Mouse (Mus musculus): ENCODE results near the gene Ppef1.
"Not testable (repeated sequence)": the region's sequence is repeated elsewhere in the genome, so short reads cannot be mapped to it uniquely, and the experiment has no call there.

Gene Ppef1

GRCm38 (mm10) chrX:160735650-160736049, at the start of gene Ppef1:
Gene Ppef1 (minus strand): TSS chrX:160735765.
- in situ Hi-C loops (cut with MboI; ENCODE audit: low pct_unique_long_range_greater_than_20kb in 1 of 2, low sequenced_read_pairs in 2 of 2, unreplicated experiment in 1 of 2), result no loop called here

DNA sequence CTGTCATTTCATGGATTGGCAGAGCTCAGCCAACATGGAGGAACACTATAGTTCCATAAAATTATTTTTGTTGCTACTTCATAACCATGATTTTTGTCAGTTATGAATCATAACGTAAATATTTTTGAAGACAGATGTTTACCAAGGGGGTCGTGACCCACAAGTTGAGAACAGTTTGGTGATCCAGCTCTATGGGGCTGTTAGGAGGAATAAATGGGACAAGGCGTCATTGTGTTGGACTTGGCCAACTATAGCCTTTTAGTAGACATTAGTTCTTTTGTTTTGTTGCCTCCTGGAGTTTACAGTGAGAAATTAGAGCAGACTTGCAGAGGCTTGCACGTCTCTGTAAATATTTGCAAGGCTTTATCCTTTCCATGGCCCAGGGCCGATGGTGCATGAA, 46.7 kb upstream of the Ppef1 start:
- in situ Hi-C loops (cut with MboI; ENCODE audit: low pct_unique_long_range_greater_than_20kb in 1 of 2, low sequenced_read_pairs in 2 of 2, unreplicated experiment in 1 of 2), result no loop called here

DNA sequence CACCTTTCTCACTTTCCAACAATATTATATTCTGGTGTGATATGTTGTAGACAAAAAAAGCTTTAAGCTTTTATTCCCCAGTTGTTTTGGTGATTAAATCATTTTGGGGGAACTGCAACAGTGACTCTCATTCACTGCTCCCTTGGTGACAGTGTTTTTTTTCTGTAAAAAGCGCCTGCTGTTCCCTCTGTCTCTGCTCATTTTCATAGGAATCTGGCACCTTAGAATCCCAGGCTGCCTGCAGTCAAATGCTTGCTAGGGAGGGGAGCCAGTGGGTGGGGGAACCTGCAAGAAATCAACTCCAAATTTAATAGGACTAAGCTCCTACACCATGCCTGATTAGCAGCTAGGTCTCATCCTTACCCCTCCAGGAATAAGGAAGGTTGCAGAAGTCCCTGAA, 37.5 kb upstream of the Ppef1 start:
- in situ Hi-C loops (cut with MboI; ENCODE audit: low pct_unique_long_range_greater_than_20kb in 1 of 2, low sequenced_read_pairs in 2 of 2, unreplicated experiment in 1 of 2), result no loop called here

GRCm38 (mm10) chrX:160769622-160770021, 34.1 kb upstream of the Ppef1 start:
- in situ Hi-C loops (cut with MboI; ENCODE audit: low pct_unique_long_range_greater_than_20kb in 1 of 2, low sequenced_read_pairs in 2 of 2, unreplicated experiment in 1 of 2), result not testable (repeated sequence)

- in situ Hi-C loops (cut with MboI; ENCODE audit: low pct_unique_long_range_greater_than_20kb in 1 of 2, low sequenced_read_pairs in 2 of 2, unreplicated experiment in 1 of 2), result no loop called here
These were observed 32.1 kb upstream of the Ppef1 start, which contains the start of gene Rs1 for GRCm38 (mm10) chrX:160767713-160768112. Gene Rs1 (plus strand): TSS chrX:160768013.

- in situ Hi-C loops (cut with MboI; ENCODE audit: low pct_unique_long_range_greater_than_20kb in 1 of 2, low sequenced_read_pairs in 2 of 2, unreplicated experiment in 1 of 2), result no loop called here
These were observed 30.7 kb upstream of the Ppef1 start for GRCm38 (mm10) chrX:160766233-160766616.

GRCm38 (mm10) chrX:160765389-160766232, 30.0 kb upstream of the Ppef1 start:
- in situ Hi-C loops (cut with MboI; ENCODE audit: low pct_unique_long_range_greater_than_20kb in 1 of 2, low sequenced_read_pairs in 2 of 2, unreplicated experiment in 1 of 2), result no loop called here

- in situ Hi-C loops (cut with MboI; ENCODE audit: low pct_unique_long_range_greater_than_20kb in 1 of 2, low sequenced_read_pairs in 2 of 2, unreplicated experiment in 1 of 2), result no loop called here
These were observed 15.2 kb upstream of the Ppef1 start for GRCm38 (mm10) chrX:160750808-160751207.

DNA sequence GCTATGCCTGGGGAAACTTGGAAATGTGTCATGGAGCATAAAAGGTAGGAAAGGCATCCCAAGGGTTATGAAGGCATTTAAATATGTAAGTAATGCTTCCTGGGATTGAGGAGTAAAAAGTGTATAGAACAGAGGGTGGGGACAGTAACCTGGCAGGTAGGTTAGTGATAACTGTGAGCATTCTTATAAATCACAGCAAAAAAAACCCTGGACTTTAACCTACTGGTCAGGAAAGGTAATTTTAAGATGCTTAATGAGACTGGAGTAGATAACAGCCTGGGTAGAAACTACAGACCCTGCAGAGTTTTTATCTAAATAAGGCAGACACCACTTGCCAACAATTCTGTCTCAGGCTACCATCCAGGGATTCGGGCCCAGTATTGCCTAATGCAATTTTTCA, 13.1 kb upstream of the Ppef1 start:
- in situ Hi-C loops (cut with MboI; ENCODE audit: low pct_unique_long_range_greater_than_20kb in 1 of 2, low sequenced_read_pairs in 2 of 2, unreplicated experiment in 1 of 2), result no loop called here

DNA sequence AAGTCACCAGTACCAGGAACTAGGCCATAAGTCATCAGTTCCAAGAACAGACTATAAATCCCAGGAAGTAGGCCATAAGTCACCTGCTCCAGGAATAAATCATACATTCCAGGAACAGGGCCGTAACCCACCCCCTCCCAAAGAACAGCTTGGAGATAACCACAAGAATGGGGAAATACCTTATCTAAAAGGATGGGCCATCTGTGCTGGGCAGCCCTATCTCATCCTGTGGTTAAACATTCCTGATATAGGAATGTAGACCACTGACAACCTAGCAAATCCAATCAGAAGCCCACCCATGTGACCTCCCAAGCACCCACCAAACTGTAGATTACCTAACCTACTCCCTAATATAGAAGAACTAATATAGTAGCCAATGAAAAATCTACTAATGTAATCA, 9.8 kb upstream of the Ppef1 start:
- in situ Hi-C loops (cut with MboI; ENCODE audit: low pct_unique_long_range_greater_than_20kb in 1 of 2, low sequenced_read_pairs in 2 of 2, unreplicated experiment in 1 of 2), result no loop called here

- in situ Hi-C loops (cut with MboI; ENCODE audit: low pct_unique_long_range_greater_than_20kb in 1 of 2, low sequenced_read_pairs in 2 of 2, unreplicated experiment in 1 of 2), result no loop called here
These were observed 36.4 kb downstream of the Ppef1 start for GRCm38 (mm10) chrX:160699171-160699570.

GRCm38 (mm10) chrX:160691559-160691958, 44.0 kb downstream of the Ppef1 start:
- in situ Hi-C loops (cut with MboI; ENCODE audit: low pct_unique_long_range_greater_than_20kb in 1 of 2, low sequenced_read_pairs in 2 of 2, unreplicated experiment in 1 of 2), result no loop called here

DNA sequence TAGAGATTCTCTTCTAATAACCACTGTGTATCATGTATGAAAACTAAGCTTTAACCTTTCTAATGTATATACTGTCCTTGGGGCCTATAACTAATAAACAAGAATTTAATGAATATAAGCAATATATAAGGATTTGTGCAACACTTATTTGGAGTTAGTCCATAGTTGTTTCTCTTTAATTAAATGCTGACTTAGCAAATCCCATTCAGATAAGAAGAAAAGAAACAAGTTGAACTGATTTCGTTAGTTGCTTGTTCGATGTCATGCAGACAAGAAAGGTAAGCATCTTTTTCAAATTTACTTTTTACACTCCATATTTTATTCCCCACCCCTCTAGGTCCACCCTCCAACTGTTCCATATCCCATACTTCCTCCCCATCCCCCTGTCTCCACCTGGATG, 45.5 kb downstream of the Ppef1 start:
- in situ Hi-C loops (cut with MboI; ENCODE audit: low pct_unique_long_range_greater_than_20kb in 1 of 2, low sequenced_read_pairs in 2 of 2, unreplicated experiment in 1 of 2), result no loop called here

- in situ Hi-C loops (cut with MboI; ENCODE audit: low pct_unique_long_range_greater_than_20kb in 1 of 2, low sequenced_read_pairs in 2 of 2, unreplicated experiment in 1 of 2), result no loop called here
These were observed 65.6 kb downstream of the Ppef1 start for GRCm38 (mm10) chrX:160669992-160670391.

DNA sequence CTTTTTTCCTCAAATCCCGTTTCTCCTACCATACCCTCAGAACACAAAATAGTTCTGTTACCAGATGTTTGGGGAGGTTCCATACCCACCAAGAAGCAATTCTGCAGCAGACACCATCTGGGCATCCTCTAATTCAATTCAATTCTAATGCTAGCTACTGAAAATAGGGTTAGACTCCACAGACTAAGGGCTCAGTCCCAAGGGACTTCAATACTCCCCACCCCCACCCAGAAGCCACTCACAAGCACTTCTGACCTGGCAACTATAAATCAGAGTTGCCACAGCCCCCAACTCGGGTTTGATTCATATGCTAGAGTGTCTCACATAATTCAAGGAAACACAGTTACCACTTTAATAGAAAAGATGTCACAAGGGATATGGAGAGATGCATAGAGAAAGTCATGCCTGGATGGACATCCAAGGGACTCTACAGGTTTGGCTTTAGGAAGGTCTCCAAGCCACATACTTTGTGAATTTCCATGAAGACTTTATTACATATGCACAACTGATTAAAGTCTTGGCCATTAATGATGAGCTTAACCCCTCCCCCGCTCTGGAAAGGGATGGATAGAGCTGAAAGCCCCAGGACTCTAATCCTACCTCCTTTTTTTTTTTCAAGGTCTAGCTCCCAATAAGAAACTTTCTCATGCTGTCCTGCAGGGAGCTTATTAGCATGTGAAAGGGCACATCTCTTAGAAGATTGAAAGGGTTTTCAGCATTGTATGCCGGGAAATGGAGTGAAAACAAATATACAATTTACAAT, 124.5 kb downstream of the Ppef1 start:
- in situ Hi-C loops (cut with MboI; ENCODE audit: low pct_unique_long_range_greater_than_20kb in 1 of 2, low sequenced_read_pairs in 2 of 2, unreplicated experiment in 1 of 2), result loop anchor here (25.0 kb wide), 1 partner anchor 424 kb away; no protein-coding TSS in a partner anchor

DNA sequence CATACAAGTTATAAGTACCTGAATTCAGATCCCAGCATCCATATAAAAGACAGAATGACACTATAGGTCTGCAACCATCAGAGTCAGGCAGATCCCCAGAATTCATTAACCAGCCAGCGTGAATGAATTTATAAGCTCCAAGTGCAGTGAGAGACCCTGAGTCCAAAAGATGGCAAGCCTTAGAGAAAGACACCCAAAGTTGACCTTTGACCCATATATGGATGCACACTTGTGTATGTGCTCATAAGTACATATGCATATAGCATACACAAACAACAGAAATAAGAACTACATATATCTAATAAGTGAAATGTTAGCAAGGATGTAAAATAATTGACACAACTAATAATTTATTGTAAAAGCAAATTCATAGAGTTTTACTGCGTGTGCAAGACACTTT, 125.1 kb downstream of the Ppef1 start:
- in situ Hi-C loops (cut with MboI; ENCODE audit: low pct_unique_long_range_greater_than_20kb in 1 of 2, low sequenced_read_pairs in 2 of 2, unreplicated experiment in 1 of 2), result loop anchor here (25.0 kb wide), 1 partner anchor 423 kb away; no protein-coding TSS in a partner anchor

DNA sequence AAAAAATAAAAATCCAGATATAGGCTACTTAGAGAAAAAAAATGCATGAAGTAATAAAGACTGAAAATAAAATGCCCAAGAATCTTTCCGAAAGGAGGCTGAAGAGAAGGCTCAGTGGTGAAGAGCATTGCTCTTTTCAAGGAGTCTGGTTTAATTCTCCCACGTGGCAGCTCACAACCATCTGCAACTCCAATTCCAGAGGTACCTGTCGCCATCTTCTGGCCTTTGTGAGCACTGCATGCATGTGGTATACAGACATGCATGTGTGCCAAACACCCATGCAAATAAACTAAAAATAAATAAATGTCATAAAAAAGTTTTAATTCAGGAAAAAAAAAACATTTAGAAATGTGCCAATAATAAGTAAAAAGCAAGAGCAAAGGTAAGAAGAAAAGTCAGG, 125.7 kb downstream of the Ppef1 start:
- in situ Hi-C loops (cut with MboI; ENCODE audit: low pct_unique_long_range_greater_than_20kb in 1 of 2, low sequenced_read_pairs in 2 of 2, unreplicated experiment in 1 of 2), result loop anchor here (25.0 kb wide), 1 partner anchor 423 kb away; no protein-coding TSS in a partner anchor

DNA sequence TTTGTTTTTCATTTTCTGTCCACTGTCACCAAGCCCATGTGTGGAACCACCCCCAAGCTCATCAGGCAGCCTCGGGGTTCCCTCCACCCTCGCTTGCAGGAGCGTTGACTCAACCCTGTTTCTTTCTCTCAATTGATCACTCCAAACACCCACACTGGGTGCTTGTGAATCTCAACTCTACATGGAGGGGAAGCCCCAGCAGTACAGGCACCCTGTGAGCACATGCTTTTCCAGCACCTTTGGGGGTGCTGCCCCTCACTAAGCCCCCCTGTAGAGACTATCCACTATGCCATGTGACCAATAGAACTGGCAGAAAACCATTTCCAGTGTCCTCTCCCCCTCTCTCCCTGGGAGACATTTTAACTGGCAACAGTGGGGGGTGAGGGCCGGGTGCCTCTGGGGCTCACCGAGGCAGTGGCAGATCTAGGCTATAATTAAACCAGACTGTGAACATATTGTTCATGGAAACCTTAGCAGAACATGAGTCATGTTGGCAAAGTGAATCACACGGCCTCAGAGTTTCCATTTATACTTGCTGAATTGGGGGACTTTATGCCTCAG, 131.5 kb downstream of the Ppef1 start:
- in situ Hi-C loops (cut with MboI; ENCODE audit: low pct_unique_long_range_greater_than_20kb in 1 of 2, low sequenced_read_pairs in 2 of 2, unreplicated experiment in 1 of 2), result loop anchor here (25.0 kb wide), 1 partner anchor 417 kb away; no protein-coding TSS in a partner anchor

GRCm38 (mm10) chrX:160603316-160603715, 132.2 kb downstream of the Ppef1 start:
- in situ Hi-C loops (cut with MboI; ENCODE audit: low pct_unique_long_range_greater_than_20kb in 1 of 2, low sequenced_read_pairs in 2 of 2, unreplicated experiment in 1 of 2), result loop anchor here (25.0 kb wide), 1 partner anchor 416 kb away; no protein-coding TSS in a partner anchor

Measured in mouse embryonic stem cell (cell line).